Mouse (Mus musculus) CH12.LX (cell line): ENCODE data around the gene 9930111J21Rik2. TPM values are rescaled to one million over a fixed set of nuclear protein-coding genes. Genes with fewer than 3 reads are reported as not detected.
A peak's percentile ranks its signal among the peaks of the same experiment; 100 is the strongest.
"Not testable (repeated sequence)": the region's sequence is repeated elsewhere in the genome, so short reads cannot be mapped to it uniquely, and the experiment has no call there.

Source experiments
- DNase-seq: peaks from one replicate; pipeline ENCODE4 v3.0.0-alpha.2; 2013; ENCODE audit errors: extremely low read depth
- H3K27ac ChIP-seq: 2 replicates; pipeline ENCODE4 v1.5.1; 2012; ENCODE audit warnings: low read depth, mild to moderate bottlenecking, control low read depth, moderate library complexity; ENCODE audit not compliant: insufficient read depth
- H3K27me3 ChIP-seq: replicated peaks from 2 replicates; pipeline ENCODE3; 2012; ENCODE audit warnings: inconsistent platforms
- H3K36me3 ChIP-seq, 2 experiments: replicated peaks in 1 of 2; 2 replicates each; pipeline versions ENCODE3 to v1.6.1; 2012; ENCODE audit warnings: inconsistent platforms in 1 of 2, low read length in 1 of 2, mild to moderate bottlenecking in 1 of 2, mixed read lengths in 1 of 2, moderate library complexity in 1 of 2; ENCODE audit not compliant: control insufficient read depth in 1 of 2, insufficient read depth in 1 of 2
- H3K4me1 ChIP-seq, 2 experiments: 2 replicates each; pipeline ENCODE4 v1.6.1; 2012; ENCODE audit warnings: inconsistent platforms in 1 of 2, moderate library complexity in 1 of 2; ENCODE audit not compliant: insufficient read depth in 2 of 2, control insufficient read depth in 1 of 2
- H3K4me2 ChIP-seq: 2 replicates; pipeline ENCODE4 v1.6.1; 2012; ENCODE audit warnings: low read depth, mild to moderate bottlenecking, control low read depth; ENCODE audit not compliant: poor library complexity, insufficient read depth, severe bottlenecking
- H3K4me3 ChIP-seq, 3 experiments: fragments of 150-350 bp in 1 of 3; sonication (generic) in 1 of 3; replicated peaks in 1 of 3; 2 replicates each; pipeline versions ENCODE3 to v1.5.1; 2011 to 2012; ENCODE audit warnings: low read depth in 2 of 3, low read length in 2 of 3, mild to moderate bottlenecking in 2 of 3, moderate library complexity in 2 of 3, control low read depth in 1 of 3, improper control_type of control experiment in 1 of 3, inconsistent platforms in 1 of 3, mixed read lengths in 1 of 3; ENCODE audit not compliant: poor library complexity in 1 of 3
- H3K79me2 ChIP-seq: replicated peaks from 2 replicates; pipeline ENCODE4 v1.6.1; 2012; ENCODE audit warnings: mild to moderate bottlenecking, moderate library complexity; ENCODE audit not compliant: control insufficient read depth, poor library complexity, insufficient read depth, severe bottlenecking; ENCODE audit errors: extremely low read depth
- H3K9ac ChIP-seq: 2 replicates; pipeline ENCODE4 v1.6.1; 2012; ENCODE audit warnings: low read depth, mild to moderate bottlenecking, control low read depth, moderate library complexity; ENCODE audit not compliant: insufficient read depth
- H3K9me3 ChIP-seq: replicated peaks from 2 replicates; pipeline ENCODE3; 2012; ENCODE audit warnings: low read length, inconsistent platforms, mixed read lengths
- dilution Hi-C: fragments of 300-500 bp; cut with MboI; formaldehyde crosslinking; loops from 2 replicates; pipeline ENCODE4 v1.14.3; 2020; ENCODE audit warnings: low sequenced_read_pairs; ENCODE audit not compliant: extremely low pct_unique_long_range_greater_than_20kb, extremely low pct_ligation_motif_present
- in situ Hi-C: fragments of 300-500 bp; cut with MboI; formaldehyde crosslinking; loops from 3 replicates; pipeline ENCODE4 v1.14.3; 2019; ENCODE audit warnings: low sequenced_read_pairs, low pct_ligation_motif_present, low pct_unique_long_range_greater_than_20kb, mixed read lengths
- polyA plus RNA-seq: library from polyadenylated mRNA; unstranded; fragments of >175 nt; gene quantifications from 2 replicates; pipeline ENCODE4 v1.2.1, GENCODE M21; 2012; ENCODE audit warnings: low read depth; ENCODE audit not compliant: insufficient read length
- total RNA-seq, 2 experiments: library from RNA; depleted of rRNA; stranded (reverse); fragments of 300-350 nt in 1 of 2; fragments of >200 nt in 1 of 2; gene quantifications; 2 replicates each; pipeline ENCODE4 v1.2.3; 2012 to 2014

The 9930111J21Rik2 gene
- total and polyA plus RNA-seq, 3 experiments: 6.9 to 22.7 (median 18.5) TPM

DNA sequence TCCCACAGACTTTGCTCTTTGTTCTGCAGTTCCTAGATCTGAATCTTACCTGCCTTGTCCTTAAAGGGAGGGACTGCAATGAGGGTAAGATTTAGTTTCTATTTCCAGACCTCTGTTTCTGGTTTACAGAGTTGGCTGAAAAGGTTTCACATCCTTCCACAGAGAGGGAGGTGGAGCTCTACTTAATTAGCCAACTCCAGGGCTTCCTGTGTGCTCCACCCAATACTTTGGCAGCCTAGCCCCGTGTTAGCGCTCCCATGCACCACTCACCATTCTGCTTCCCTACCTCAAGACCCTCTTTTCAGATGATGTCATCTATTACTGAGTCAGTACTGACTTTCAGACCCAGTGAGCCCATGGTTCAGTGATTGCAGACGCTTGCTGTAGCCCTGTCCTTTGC lies 71.8 kb downstream of the 9930111J21Rik2 start, which contains the start of gene 9930111J21Rik1:
9930111J21Rik1 (minus strand) TSS at position 148 of the 400 bp plus-strand sequence.
- H3K27me3 ChIP-seq, H3K79me2 ChIP-seq, dilution Hi-C loops, H3K4me3 ChIP-seq, H3K9me3 ChIP-seq, H3K36me3 ChIP-seq, H3K4me1 ChIP-seq, DNase-seq, in situ Hi-C loops: not testable (repeated sequence)
- Histone ChIP-seq H3K4me2 (peak within 1 kb of the TSS; percentile 16; the same call in 1 of the 2 replicates), H3K27ac (peak within 1 kb of the TSS; percentile 67), H3K9ac (peak within 1 kb of the TSS; percentile 50; the same call in 1 of the 2 replicates)

DNA sequence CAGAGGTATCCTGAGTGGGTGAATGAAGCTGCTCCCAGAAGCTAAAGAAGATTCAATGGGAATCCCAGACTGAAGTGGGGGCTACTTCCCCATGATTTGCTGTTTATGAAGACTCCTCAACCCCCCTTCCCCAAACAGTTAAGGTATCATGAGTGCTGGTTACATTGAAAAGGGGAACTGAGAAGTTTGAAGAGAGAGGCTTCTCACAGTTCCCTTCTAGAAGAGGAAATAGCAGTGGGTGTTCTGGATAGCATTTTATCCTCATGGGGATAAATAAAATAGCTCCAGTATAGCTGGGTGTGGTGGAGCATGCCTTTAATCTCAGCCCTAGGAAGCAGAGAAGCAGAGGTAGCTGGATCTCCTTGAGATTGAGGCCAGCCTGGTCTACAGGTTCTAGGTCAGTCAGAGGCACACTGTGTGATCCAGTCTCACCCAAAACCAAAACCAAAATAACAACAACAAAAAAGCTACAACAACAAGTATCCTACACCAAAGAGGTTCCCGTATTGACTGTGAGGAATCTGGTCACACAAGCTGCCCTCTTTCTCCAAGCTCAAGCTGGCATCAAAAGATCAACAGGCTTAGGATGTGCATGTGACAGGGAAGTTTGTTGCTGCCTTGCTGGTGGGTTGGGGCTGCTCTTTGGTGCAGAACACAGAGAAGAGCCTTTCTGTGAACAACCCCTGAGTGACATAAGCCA lies 72.7 kb downstream of the 9930111J21Rik2 start, which contains the start of gene Olfr56:
Olfr56 (plus strand) TSS at position 650 of the 700 bp plus-strand sequence.
- H3K79me2 ChIP-seq, H3K36me3 ChIP-seq, H3K4me1 ChIP-seq, dilution Hi-C loops, DNase-seq, H3K9me3 ChIP-seq, H3K27me3 ChIP-seq, in situ Hi-C loops: not testable (repeated sequence)
- Histone ChIP-seq H3K4me2 (peak within 1 kb of the TSS; percentile 50), H3K9ac (peak within 1 kb of the TSS; percentile 50; the same call in 1 of the 2 replicates), H3K27ac (peak within 1 kb of the TSS; percentile 67), H3K4me3 (peak within 1 kb of the TSS in 1 of 3 experiments; percentile 16)

- H3K9ac ChIP-seq, H3K4me1 ChIP-seq, in situ Hi-C loops, H3K4me2 ChIP-seq, H3K79me2 ChIP-seq, H3K27ac ChIP-seq, dilution Hi-C loops, H3K4me3 ChIP-seq, H3K9me3 ChIP-seq, DNase-seq, H3K36me3 ChIP-seq, H3K27me3 ChIP-seq: not testable (repeated sequence)
Observed at GRCm38 (mm10) chr11:48974686-48975085, 76.4 kb downstream of the 9930111J21Rik2 start.

Other genes with a start within 250 kb of the 9930111J21Rik2 start
- gene Trim41, start 233.9 kb downstream of the 9930111J21Rik2 start, total RNA-seq (2012; rRNA removed): 30.2 and 36.0 TPM in 2 replicates
- 18.8 and 20.9 TPM in 2 replicates for gene Trim41, start 233.9 kb downstream of the 9930111J21Rik2 start, total RNA-seq (2014; rRNA removed)
- gene Trim41, start 233.9 kb downstream of the 9930111J21Rik2 start, polyA plus RNA-seq: 51.6 and 63.7 TPM in 2 replicates
- gene Trim7, start 225.1 kb downstream of the 9930111J21Rik2 start, total RNA-seq (2012; rRNA removed): 20.8 and 34.6 TPM in 2 replicates
- gene Trim7, start 225.1 kb downstream of the 9930111J21Rik2 start, total RNA-seq (2014; rRNA removed): 9.2 and 9.5 TPM in 2 replicates
- 11.6 and 15.1 TPM in 2 replicates for gene Trim7, start 225.1 kb downstream of the 9930111J21Rik2 start, polyA plus RNA-seq
- 6.8 and 7.1 TPM in 2 replicates for gene Gm12184, start 224.6 kb downstream of the 9930111J21Rik2 start, total RNA-seq (2012; rRNA removed)
- 51.6 and 61.0 TPM in 2 replicates for gene Gm12184, start 224.6 kb downstream of the 9930111J21Rik2 start, total RNA-seq (2014; rRNA removed)
- 5.6 and 17.1 TPM in 2 replicates for gene Gm12184, start 224.6 kb downstream of the 9930111J21Rik2 start, polyA plus RNA-seq
- 25.7 and 35.0 TPM in 2 replicates for gene Irgm1, start 179.6 kb downstream of the 9930111J21Rik2 start, total RNA-seq (2012; rRNA removed)
- 58.1 and 63.8 TPM in 2 replicates for gene Irgm1, start 179.6 kb downstream of the 9930111J21Rik2 start, total RNA-seq (2014; rRNA removed)
- 49.0 and 52.2 TPM in 2 replicates for gene Irgm1, start 179.6 kb downstream of the 9930111J21Rik2 start, polyA plus RNA-seq
- gene Gm5431, start 149.0 kb downstream of the 9930111J21Rik2 start, total RNA-seq (2012; rRNA removed): 0.89 and 0.97 TPM in 2 replicates
- gene Gm5431, start 149.0 kb downstream of the 9930111J21Rik2 start, total RNA-seq (2014; rRNA removed): 1.7 and 2.0 TPM in 2 replicates
- gene Gm5431, start 149.0 kb downstream of the 9930111J21Rik2 start, polyA plus RNA-seq: 3.1 and 4.9 TPM in 2 replicates
- gene Psme2b, start 105.1 kb downstream of the 9930111J21Rik2 start, total RNA-seq (2012; rRNA removed): 23.5 and 33.5 TPM in 2 replicates
- gene Psme2b, start 105.1 kb downstream of the 9930111J21Rik2 start, total RNA-seq (2014; rRNA removed): 78.3 and 80.3 TPM in 2 replicates
- 62.4 and 80.1 TPM in 2 replicates for gene Psme2b, start 105.1 kb downstream of the 9930111J21Rik2 start, polyA plus RNA-seq
- gene Olfr56, start 72.4 kb downstream of the 9930111J21Rik2 start, total RNA-seq (2012; rRNA removed): not detected in 2 replicates
- gene Olfr56, start 72.4 kb downstream of the 9930111J21Rik2 start, total RNA-seq (2014; rRNA removed): not detected in 2 replicates
- 0.12 TPM in 1 of 2 replicates, not detected in the other for gene Olfr56, start 72.4 kb downstream of the 9930111J21Rik2 start, polyA plus RNA-seq
- 6.4 and 7.4 TPM in 2 replicates for gene 9930111J21Rik1, start 71.8 kb downstream of the 9930111J21Rik2 start, total RNA-seq (2012; rRNA removed)
- gene 9930111J21Rik1, start 71.8 kb downstream of the 9930111J21Rik2 start, total RNA-seq (2014; rRNA removed): 3.4 and 4.3 TPM in 2 replicates
- gene 9930111J21Rik1, start 71.8 kb downstream of the 9930111J21Rik2 start, polyA plus RNA-seq: 6.0 and 7.8 TPM in 2 replicates
- gene Gm12185, start 59.0 kb downstream of the 9930111J21Rik2 start, total RNA-seq (2012; rRNA removed): 0.04 TPM in 2 replicates
- 0.08 TPM in 1 of 2 replicates, not detected in the other for gene Gm12185, start 59.0 kb downstream of the 9930111J21Rik2 start, total RNA-seq (2014; rRNA removed)
- 0.14 and 0.50 TPM in 2 replicates for gene Gm12185, start 59.0 kb downstream of the 9930111J21Rik2 start, polyA plus RNA-seq
- gene Tgtp1, start 57.1 kb downstream of the 9930111J21Rik2 start, total RNA-seq (2012; rRNA removed): 0.04 TPM in 1 of 2 replicates, not detected in the other
- gene Tgtp1, start 57.1 kb downstream of the 9930111J21Rik2 start, total RNA-seq (2014; rRNA removed): 0.07 TPM in 1 of 2 replicates, not detected in the other
- gene Tgtp1, start 57.1 kb downstream of the 9930111J21Rik2 start, polyA plus RNA-seq: 0.21 TPM in 1 of 2 replicates, not detected in the other
- 0.08 TPM in 1 of 2 replicates, not detected in the other for gene Tgtp2, start 13.0 kb upstream of the 9930111J21Rik2 start, total RNA-seq (2012; rRNA removed)
- 0.07 and 0.43 TPM in 2 replicates for gene Tgtp2, start 13.0 kb upstream of the 9930111J21Rik2 start, total RNA-seq (2014; rRNA removed)
- 0.18 TPM in 1 of 2 replicates, not detected in the other for gene Tgtp2, start 13.0 kb upstream of the 9930111J21Rik2 start, polyA plus RNA-seq
- 6.2 and 7.2 TPM in 2 replicates for gene Ifi47, start 25.3 kb upstream of the 9930111J21Rik2 start, total RNA-seq (2012; rRNA removed)
- gene Ifi47, start 25.3 kb upstream of the 9930111J21Rik2 start, total RNA-seq (2014; rRNA removed): 2.3 and 2.8 TPM in 2 replicates
- 2.7 and 3.2 TPM in 2 replicates for gene Ifi47, start 25.3 kb upstream of the 9930111J21Rik2 start, polyA plus RNA-seq
- not detected in 2 replicates for gene Olfr1396, start 63.6 kb upstream of the 9930111J21Rik2 start, total RNA-seq (2012; rRNA removed)
- not detected in 2 replicates for gene Olfr1396, start 63.6 kb upstream of the 9930111J21Rik2 start, total RNA-seq (2014; rRNA removed)
- not detected in 2 replicates for gene Olfr1396, start 63.6 kb upstream of the 9930111J21Rik2 start, polyA plus RNA-seq
- gene Olfr1395, start 91.0 kb upstream of the 9930111J21Rik2 start, total RNA-seq (2012; rRNA removed): not detected in 2 replicates
- not detected in 2 replicates for gene Olfr1395, start 91.0 kb upstream of the 9930111J21Rik2 start, total RNA-seq (2014; rRNA removed)
- not detected in 2 replicates for gene Olfr1395, start 91.0 kb upstream of the 9930111J21Rik2 start, polyA plus RNA-seq
- not detected in 2 replicates for gene Olfr1394, start 103.1 kb upstream of the 9930111J21Rik2 start, total RNA-seq (2012; rRNA removed)
- not detected in 2 replicates for gene Olfr1394, start 103.1 kb upstream of the 9930111J21Rik2 start, total RNA-seq (2014; rRNA removed)
- not detected in 2 replicates for gene Olfr1394, start 103.1 kb upstream of the 9930111J21Rik2 start, polyA plus RNA-seq
- 0.17 and 0.34 TPM in 2 replicates for gene Btnl9, start 135.9 kb upstream of the 9930111J21Rik2 start, total RNA-seq (2012; rRNA removed)
- gene Btnl9, start 135.9 kb upstream of the 9930111J21Rik2 start, total RNA-seq (2014; rRNA removed): not detected in 2 replicates
- 0.04 and 0.20 TPM in 2 replicates for gene Btnl9, start 135.9 kb upstream of the 9930111J21Rik2 start, polyA plus RNA-seq
- 21.3 and 22.6 TPM in 2 replicates for gene Zfp62, start 152.1 kb upstream of the 9930111J21Rik2 start, total RNA-seq (2012; rRNA removed)
- gene Zfp62, start 152.1 kb upstream of the 9930111J21Rik2 start, total RNA-seq (2014; rRNA removed): 38.7 and 48.8 TPM in 2 replicates
- 23.2 and 25.3 TPM in 2 replicates for gene Zfp62, start 152.1 kb upstream of the 9930111J21Rik2 start, polyA plus RNA-seq
- 83.2 and 118 TPM in 2 replicates for gene Mgat1, start 192.9 kb upstream of the 9930111J21Rik2 start, total RNA-seq (2012; rRNA removed)
- gene Mgat1, start 192.9 kb upstream of the 9930111J21Rik2 start, total RNA-seq (2014; rRNA removed): 63.2 and 67.7 TPM in 2 replicates
- 80.9 and 90.5 TPM in 2 replicates for gene Mgat1, start 192.9 kb upstream of the 9930111J21Rik2 start, polyA plus RNA-seq
- 0.04 TPM in 1 of 2 replicates, not detected in the other for gene Olfr1393, start 227.1 kb upstream of the 9930111J21Rik2 start, total RNA-seq (2012; rRNA removed)
- 0.18 TPM in 1 of 2 replicates, not detected in the other for gene Olfr1393, start 227.1 kb upstream of the 9930111J21Rik2 start, total RNA-seq (2014; rRNA removed)
- 0.08 and 0.10 TPM in 2 replicates for gene Olfr1393, start 227.1 kb upstream of the 9930111J21Rik2 start, polyA plus RNA-seq
- gene Olfr1392, start 234.0 kb upstream of the 9930111J21Rik2 start, total RNA-seq (2012; rRNA removed): not detected in 2 replicates
- not detected in 2 replicates for gene Olfr1392, start 234.0 kb upstream of the 9930111J21Rik2 start, total RNA-seq (2014; rRNA removed)
- gene Olfr1392, start 234.0 kb upstream of the 9930111J21Rik2 start, polyA plus RNA-seq: not detected in 2 replicates